Mouse (Mus musculus): ENCODE measurements around the gene Trim65. TPM values are rescaled to one million over a fixed set of nuclear protein-coding genes. Genes with fewer than 3 reads are reported as not detected.

Gene Trim65
- total RNA-seq, 1 experiment from 2014 or later = 8.6 TPM

Other genes with a start within 250 kb of the Trim65 start
- gene Smim5, start 231.2 kb downstream of the Trim65 start, total RNA-seq (2021) = 0.82 and 1.3 TPM in 2 replicates
- not detected in 2 replicates for gene Smim6, start 219.1 kb downstream of the Trim65 start, total RNA-seq (2021)
- 40.9 and 42.9 TPM in 2 replicates for gene Sap30bp, start 197.8 kb downstream of the Trim65 start, total RNA-seq (2021)
- gene Recql5, start 197.7 kb downstream of the Trim65 start, total RNA-seq (2021) = 18.3 and 22.3 TPM in 2 replicates
- gene Itgb4, start 156.4 kb downstream of the Trim65 start, total RNA-seq (2021) = 3.6 and 4.4 TPM in 2 replicates
- gene Galk1, start 118.4 kb downstream of the Trim65 start, total RNA-seq (2021) = 41.5 and 51.9 TPM in 2 replicates
- 340 and 347 TPM in 2 replicates for gene H3f3b, start 103.2 kb downstream of the Trim65 start, total RNA-seq (2021)
- gene Unk, start 100.8 kb downstream of the Trim65 start, total RNA-seq (2021) = 20.6 and 24.4 TPM in 2 replicates
- 0.74 and 4.0 TPM in 2 replicates for gene Unc13d, start 53.2 kb downstream of the Trim65 start, total RNA-seq (2021)
- gene Wbp2, start 44.1 kb downstream of the Trim65 start, total RNA-seq (2021) = 121 and 127 TPM in 2 replicates
- 19.9 and 23.6 TPM in 2 replicates for gene Trim47, start 3.9 kb downstream of the Trim65 start, total RNA-seq (2021)
- gene Mrpl38, start 7.7 kb upstream of the Trim65 start, total RNA-seq (2021) = 90.7 and 95.0 TPM in 2 replicates
- 28.1 and 31.0 TPM in 2 replicates for gene Fbf1, start 37.0 kb upstream of the Trim65 start, total RNA-seq (2021)
- 16.7 and 20.0 TPM in 2 replicates for gene Ten1, start 67.7 kb upstream of the Trim65 start, total RNA-seq (2021)
- gene Acox1, start 67.9 kb upstream of the Trim65 start, total RNA-seq (2021) = 150 and 199 TPM in 2 replicates
- gene Evpl, start 106.9 kb upstream of the Trim65 start, total RNA-seq (2021) = 1.3 and 1.7 TPM in 2 replicates
- 63.1 and 70.4 TPM in 2 replicates for gene Srp68, start 143.1 kb upstream of the Trim65 start, total RNA-seq (2021)
- gene Galr2, start 149.8 kb upstream of the Trim65 start, total RNA-seq (2021) = not detected in 2 replicates
- 50.5 and 62.8 TPM in 2 replicates for gene Exoc7, start 176.1 kb upstream of the Trim65 start, total RNA-seq (2021)
- 0.23 and 0.30 TPM in 2 replicates for gene Foxj1, start 204.3 kb upstream of the Trim65 start, total RNA-seq (2021)